Mouse (Mus musculus) neural tube, embryonic 13.5 days (tissue): ENCODE results near the gene Fbxo44. TPM values are rescaled to one million over a fixed set of nuclear protein-coding genes. Genes with fewer than 3 reads are reported as not detected.
"Not testable (repeated sequence)": the region's sequence is repeated elsewhere in the genome, so short reads cannot be mapped to it uniquely, and the experiment has no call there.

Experiments used
- ATAC-seq: fragments of 200-750 bp; cut with Nextera tagmentation; 2 replicates; pipeline ENCODE4 v1.8.0; 2017; ENCODE audit warnings: low read depth, mild to moderate bottlenecking, moderate TSS enrichment, moderate library complexity
- H3K27ac ChIP-seq: fragments of 300-500 bp; sonication (generic); replicated peaks from 2 replicates; pipeline ENCODE4 v1.5.1; 2015; ENCODE audit warnings: moderate library complexity, mild to moderate bottlenecking, inconsistent platforms
- H3K27me3 ChIP-seq: fragments of 300-500 bp; sonication (generic); 2 replicates; pipeline ENCODE4 v1.6.1; 2015; ENCODE audit warnings: mild to moderate bottlenecking, inconsistent platforms
- H3K36me3 ChIP-seq: fragments of 300-500 bp; sonication (generic); 2 replicates; pipeline ENCODE4 v1.6.1; 2015; ENCODE audit warnings: mild to moderate bottlenecking, inconsistent platforms
- H3K4me1 ChIP-seq: fragments of 300-500 bp; sonication (generic); replicated peaks from 2 replicates; pipeline ENCODE4 v1.6.1; 2015; ENCODE audit warnings: inconsistent platforms
- H3K4me2 ChIP-seq: fragments of 300-500 bp; sonication (generic); 2 replicates; pipeline ENCODE4 v1.6.1; 2015; ENCODE audit warnings: inconsistent platforms, mild to moderate bottlenecking, moderate library complexity
- H3K4me3 ChIP-seq: fragments of 300-500 bp; sonication (generic); 2 replicates; pipeline ENCODE4 v1.5.1; 2015; ENCODE audit warnings: mild to moderate bottlenecking, inconsistent platforms
- H3K9ac ChIP-seq: fragments of 300-500 bp; sonication (generic); 2 replicates; pipeline ENCODE4 v1.6.1; 2015; ENCODE audit warnings: moderate library complexity, mild to moderate bottlenecking, inconsistent platforms
- H3K9me3 ChIP-seq: fragments of 300-500 bp; sonication (generic); 2 replicates; pipeline ENCODE4 v1.6.1; 2016; ENCODE audit warnings: inconsistent platforms
- WGBS: fragments of 180-500 bp; shearing (Covaris S2); methylation state at CpG from one replicate; pipeline ENCODE4 v1.1.7; 2015; 5-methylcytosine and 5-hydroxymethylcytosine counted together
- polyA plus RNA-seq: library from polyadenylated mRNA; unstranded; fragments of >200 nt; fragmentation: Nextera tagmentation; extraction: Ambion mirVana; gene quantifications from 2 replicates; pipeline ENCODE4 v1.2.1, GENCODE M21; 2015

Gene Fbxo44
- polyA plus RNA-seq, 1 experiment from 2014 or later, result 87.6 TPM

- peak overlapping the region; percentile 79 for H3K27ac ChIP-seq
- peak overlapping the region; percentile 34; the same call in 1 of the 2 replicates for H3K9ac ChIP-seq
- no peaks in the 10 kb centered on the region; the same call in 1 of the 2 replicates for H3K36me3 ChIP-seq
- H3K4me2 ChIP-seq, result no peak overlapping the region
- ATAC-seq, result peak; percentile 78
- peaks cover 74% of the 10 kb centered on the region for H3K4me1 ChIP-seq
- no peak overlapping the region for H3K4me3 ChIP-seq
- H3K27me3 ChIP-seq, result no peaks in the 10 kb centered on the region
- H3K9me3 ChIP-seq, result no peaks in the 10 kb centered on the region
- WGBS, result 8% methylated on average over 6 of the region's 6 CpGs
Measured at GRCm38 (mm10) chr4:148121982-148122693, 38.1 kb downstream of the Fbxo44 start.

- Histone ChIP-seq H3K4me1 (peaks cover 66% of the 10 kb centered on the region), H3K9me3 (no peaks in the 10 kb centered on the region), H3K4me2 (no peak overlapping the region), H3K9ac (0 out of 2 replicates have a peak overlapping the region, but pooled peaks have one; percentile 34), H3K27me3 (no peaks in the 10 kb centered on the region), H3K36me3 (no peaks in the 10 kb centered on the region; the same call in 1 of the 2 replicates), H3K4me3 (no peak overlapping the region), H3K27ac (peak overlapping the region; percentile 79)
- WGBS, result 63% methylated on average over 4 of the region's 4 CpGs
- ATAC-seq, result peak; percentile 29; the same call in 1 of the 2 replicates
Measured at GRCm38 (mm10) chr4:148121362-148121761, 38.9 kb downstream of the Fbxo44 start.

GRCm38 (mm10) chr4:148120555-148120954 is 39.7 kb downstream of the Fbxo44 start:
- Histone ChIP-seq H3K4me2 (no peak overlapping the region), H3K9me3 (no peaks in the 10 kb centered on the region), H3K9ac (no peak overlapping the region), H3K36me3 (no peaks in the 10 kb centered on the region; the same call in 1 of the 2 replicates), H3K27ac (peak overlapping the region; percentile 79), H3K4me1 (peaks cover 61% of the 10 kb centered on the region), H3K4me3 (no peak overlapping the region), H3K27me3 (no peaks in the 10 kb centered on the region)
- 82% methylated on average over 9 of the region's 9 CpGs for WGBS
- ATAC-seq, result no peak

GRCm38 (mm10) chr4:148119578-148119977 is 40.7 kb downstream of the Fbxo44 start:
- H3K4me2 ChIP-seq, H3K36me3 ChIP-seq, H3K4me3 ChIP-seq, H3K9me3 ChIP-seq, H3K9ac ChIP-seq, H3K27me3 ChIP-seq, ATAC-seq, H3K27ac ChIP-seq: not testable (repeated sequence)
- H3K4me1 ChIP-seq, result peaks cover 62% of the 10 kb centered on the region
- 90% methylated on average over 9 of the region's 9 CpGs for WGBS

GRCm38 (mm10) chr4:148117392-148117791 is 42.9 kb downstream of the Fbxo44 start:
- no peaks in the 10 kb centered on the region for H3K27me3 ChIP-seq
- 77% methylated on average over 4 of the region's 4 CpGs for WGBS

GRCm38 (mm10) chr4:148116657-148117056 is 43.6 kb downstream of the Fbxo44 start:
- H3K9ac ChIP-seq, result no peak overlapping the region
- H3K27me3 ChIP-seq, result no peaks in the 10 kb centered on the region
- peaks cover 38% of the 10 kb centered on the region for H3K4me1 ChIP-seq
- no peak for ATAC-seq
- no peak overlapping the region for H3K27ac ChIP-seq
- no peak overlapping the region for H3K4me3 ChIP-seq
- no peaks in the 10 kb centered on the region for H3K9me3 ChIP-seq
- peaks cover 24% of the 10 kb centered on the region for H3K36me3 ChIP-seq
- WGBS, result 77% methylated on average over 4 of the region's 4 CpGs
- no peak overlapping the region for H3K4me2 ChIP-seq

More at GRCm38 (mm10) chr4:148117392-148117791, 42.9 kb downstream of the Fbxo44 start:
- no peak for ATAC-seq
- no peak overlapping the region for H3K4me2 ChIP-seq
- H3K27ac ChIP-seq, result peak overlapping the region; percentile 50; the same call in 1 of the 2 replicates
- H3K36me3 ChIP-seq, result peaks cover 18% of the 10 kb centered on the region
- H3K4me3 ChIP-seq, result no peak overlapping the region
- H3K9ac ChIP-seq, result no peak overlapping the region
- H3K9me3 ChIP-seq, result no peaks in the 10 kb centered on the region
- peaks cover 45% of the 10 kb centered on the region for H3K4me1 ChIP-seq

GRCm38 (mm10) chr4:148115467-148115866 is 44.8 kb downstream of the Fbxo44 start:
- Histone ChIP-seq H3K36me3 (peaks cover 30% of the 10 kb centered on the region), H3K9me3 (no peaks in the 10 kb centered on the region), H3K4me2 (peak overlapping the region; percentile 31; the same call in 1 of the 2 replicates), H3K27me3 (no peaks in the 10 kb centered on the region), H3K4me1 (peaks cover 26% of the 10 kb centered on the region), H3K9ac (peak overlapping the region; percentile 49), H3K4me3 (no peak overlapping the region), H3K27ac (peak overlapping the region; percentile 67)
- ATAC-seq, result 0 out of 2 replicates have a peak, but pooled peaks have one; percentile 34
- WGBS, result 6% methylated on average over 15 of the region's 15 CpGs

GRCm38 (mm10) chr4:148114758-148115391 is 45.4 kb downstream of the Fbxo44 start:
- peak overlapping the region; percentile 31; the same call in 1 of the 2 replicates for H3K4me2 ChIP-seq
- peaks cover 25% of the 10 kb centered on the region for H3K4me1 ChIP-seq
- WGBS, result 4% methylated on average over 15 of the region's 15 CpGs
- H3K36me3 ChIP-seq, result peaks cover 36% of the 10 kb centered on the region
- no peaks in the 10 kb centered on the region for H3K27me3 ChIP-seq
- H3K27ac ChIP-seq, result peak overlapping the region; percentile 67
- no peak overlapping the region for H3K4me3 ChIP-seq
- peak; percentile 67 for ATAC-seq
- H3K9ac ChIP-seq, result peak overlapping the region; percentile 49
- H3K9me3 ChIP-seq, result no peaks in the 10 kb centered on the region

- Histone ChIP-seq H3K27ac (no peak overlapping the region), H3K4me3 (no peak overlapping the region), H3K27me3 (no peaks in the 10 kb centered on the region), H3K36me3 (peaks cover 60% of the 10 kb centered on the region), H3K4me1 (peaks cover 34% of the 10 kb centered on the region), H3K9ac (no peak overlapping the region), H3K4me2 (no peak overlapping the region), H3K9me3 (no peaks in the 10 kb centered on the region)
- 86% methylated on average over 12 of the region's 12 CpGs for WGBS
- no peak for ATAC-seq
Measured at GRCm38 (mm10) chr4:148112519-148112918, 47.8 kb downstream of the Fbxo44 start.

- ATAC-seq, result no peak
- no peak overlapping the region for H3K27ac ChIP-seq
- H3K9me3 ChIP-seq, result no peaks in the 10 kb centered on the region
- H3K4me3 ChIP-seq, result no peak overlapping the region
- no peaks in the 10 kb centered on the region for H3K27me3 ChIP-seq
- no peak overlapping the region for H3K9ac ChIP-seq
- H3K36me3 ChIP-seq, result peaks cover 86% of the 10 kb centered on the region
- WGBS, result 83% methylated on average over 5 of the region's 5 CpGs
- peaks cover 23% of the 10 kb centered on the region for H3K4me1 ChIP-seq
- no peak overlapping the region for H3K4me2 ChIP-seq
Measured at GRCm38 (mm10) chr4:148109215-148109614, 51.1 kb downstream of the Fbxo44 start.

GRCm38 (mm10) chr4:148108565-148109100 is 51.6 kb downstream of the Fbxo44 start:
- Histone ChIP-seq H3K27me3 (no peaks in the 10 kb centered on the region), H3K27ac (peak overlapping the region; percentile 49; the same call in 1 of the 2 replicates), H3K4me1 (peaks cover 23% of the 10 kb centered on the region), H3K4me3 (no peak overlapping the region), H3K4me2 (no peak overlapping the region), H3K9me3 (no peaks in the 10 kb centered on the region), H3K36me3 (peaks cover 82% of the 10 kb centered on the region), H3K9ac (no peak overlapping the region)
- no peak for ATAC-seq
- WGBS, result 62% methylated on average over 7 of the region's 7 CpGs
